Mouse (Mus musculus): ENCODE results near the gene Vmac. TPM values are rescaled to one million over a fixed set of nuclear protein-coding genes. Genes with fewer than 3 reads are reported as not detected.

The Vmac gene
- total RNA-seq, 2 experiments from 2014 or later = 3.3 to 3.5 TPM

DNA sequence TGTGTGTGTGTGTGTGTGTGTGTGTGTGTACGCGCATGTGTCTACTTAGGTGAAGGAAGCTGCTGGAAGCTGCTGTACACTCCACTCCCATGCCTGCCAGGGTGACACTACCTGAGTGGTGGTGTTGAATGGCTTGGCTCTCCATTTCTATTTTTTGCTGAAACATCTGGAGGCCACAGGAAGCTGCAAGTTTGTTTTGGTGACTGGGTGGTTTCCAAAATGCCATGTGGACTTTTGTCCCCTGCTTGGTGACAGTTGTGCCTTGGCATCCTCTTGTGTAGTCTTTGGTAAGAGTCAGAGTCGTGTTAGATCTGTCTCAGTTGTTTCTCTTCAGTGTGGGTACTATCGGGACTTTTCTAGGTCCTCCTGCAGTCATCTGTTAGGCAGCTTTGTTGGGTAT is 31.0 kb downstream of the Vmac start:
- DNase-seq = no peak

DNA sequence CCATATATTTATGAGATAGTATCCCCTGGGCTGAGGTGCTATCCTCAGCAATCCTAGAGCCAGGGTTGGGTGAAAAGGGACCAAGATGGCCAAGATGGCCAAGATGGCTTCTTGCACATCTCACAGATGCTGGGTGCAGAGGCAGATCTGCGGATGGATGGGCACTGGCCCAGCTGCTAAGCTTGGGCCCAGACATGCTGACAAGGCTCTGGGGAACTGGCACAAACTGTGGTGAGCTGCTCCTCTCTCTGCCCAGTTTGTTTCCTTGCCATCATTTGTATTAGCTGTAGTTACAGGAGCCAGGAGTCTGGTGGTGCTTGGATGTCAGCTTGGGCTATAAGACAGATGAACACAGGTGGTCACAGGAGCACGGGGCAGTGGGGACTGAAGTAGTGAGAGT is 33.2 kb downstream of the Vmac start:
- peak; percentile 40 for DNase-seq

DNA sequence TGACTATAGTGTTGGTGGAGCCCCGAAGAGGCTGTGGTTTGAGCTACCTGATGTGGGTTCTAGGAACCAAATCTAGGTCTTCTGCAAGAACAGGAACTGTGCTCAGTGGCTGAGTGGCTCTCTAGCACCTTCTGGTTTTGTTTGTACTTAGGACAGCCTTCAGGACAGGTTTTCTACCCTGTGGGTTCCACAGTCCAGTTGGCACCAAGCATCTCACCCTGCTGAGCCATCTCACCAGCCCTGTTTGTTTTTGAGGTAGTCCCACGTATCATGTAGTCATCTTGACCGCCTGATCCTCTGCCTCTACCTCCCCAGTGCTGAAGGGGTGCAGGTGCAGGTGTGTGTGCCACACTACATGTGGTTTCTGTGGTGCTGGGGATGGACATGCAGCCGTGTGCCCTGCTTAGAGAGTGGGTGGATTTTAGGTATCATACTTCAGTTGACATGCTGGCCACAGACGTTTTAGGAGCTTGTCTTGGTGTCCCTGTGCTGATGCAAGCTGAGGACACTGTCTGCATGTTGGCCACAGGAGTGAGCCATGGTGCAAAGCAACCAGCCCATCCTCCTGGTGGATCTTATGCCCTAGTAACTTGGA is 34.2 kb downstream of the Vmac start:
- DNase-seq = no peak

DNA sequence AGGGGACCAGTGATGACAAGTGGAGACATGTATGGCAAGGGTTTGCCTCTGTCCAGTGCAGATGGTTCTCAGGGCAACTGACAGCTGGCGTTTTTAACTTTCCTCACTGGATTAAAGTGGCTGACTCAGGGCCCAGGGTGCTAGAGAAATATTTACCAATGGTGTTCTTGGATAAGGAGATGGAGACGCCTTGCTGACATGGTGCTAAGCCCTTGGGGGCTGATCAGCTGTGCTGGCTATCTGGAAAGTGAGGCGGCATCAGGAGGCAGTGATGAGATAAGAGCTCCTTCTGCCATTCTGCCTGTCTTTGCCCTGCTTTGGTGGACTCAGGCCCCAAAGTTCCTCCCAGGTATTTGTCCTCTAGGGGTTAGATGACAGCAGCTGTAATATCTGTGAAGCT is 34.9 kb downstream of the Vmac start:
- DNase-seq = no peak

DNA sequence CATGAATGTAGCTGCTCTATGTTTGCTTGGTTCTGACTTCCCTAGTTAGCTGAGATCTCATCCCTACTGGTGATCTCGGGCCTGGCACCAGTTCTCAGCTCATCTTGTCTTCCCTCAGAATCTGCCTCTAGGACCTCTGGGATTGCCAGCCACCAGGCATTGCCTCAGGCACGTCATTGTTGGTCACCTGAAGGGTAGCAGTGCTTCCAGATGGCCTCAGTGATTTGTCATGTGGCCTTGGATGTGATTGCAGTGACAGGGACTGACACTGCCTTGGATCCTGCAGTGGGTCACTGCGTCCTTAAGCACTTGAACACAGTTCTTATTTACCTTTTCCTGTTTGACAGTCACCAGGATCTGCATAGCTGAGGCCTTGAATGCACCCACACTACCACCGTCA is 36.0 kb downstream of the Vmac start:
- DNase-seq = no peak

DNA sequence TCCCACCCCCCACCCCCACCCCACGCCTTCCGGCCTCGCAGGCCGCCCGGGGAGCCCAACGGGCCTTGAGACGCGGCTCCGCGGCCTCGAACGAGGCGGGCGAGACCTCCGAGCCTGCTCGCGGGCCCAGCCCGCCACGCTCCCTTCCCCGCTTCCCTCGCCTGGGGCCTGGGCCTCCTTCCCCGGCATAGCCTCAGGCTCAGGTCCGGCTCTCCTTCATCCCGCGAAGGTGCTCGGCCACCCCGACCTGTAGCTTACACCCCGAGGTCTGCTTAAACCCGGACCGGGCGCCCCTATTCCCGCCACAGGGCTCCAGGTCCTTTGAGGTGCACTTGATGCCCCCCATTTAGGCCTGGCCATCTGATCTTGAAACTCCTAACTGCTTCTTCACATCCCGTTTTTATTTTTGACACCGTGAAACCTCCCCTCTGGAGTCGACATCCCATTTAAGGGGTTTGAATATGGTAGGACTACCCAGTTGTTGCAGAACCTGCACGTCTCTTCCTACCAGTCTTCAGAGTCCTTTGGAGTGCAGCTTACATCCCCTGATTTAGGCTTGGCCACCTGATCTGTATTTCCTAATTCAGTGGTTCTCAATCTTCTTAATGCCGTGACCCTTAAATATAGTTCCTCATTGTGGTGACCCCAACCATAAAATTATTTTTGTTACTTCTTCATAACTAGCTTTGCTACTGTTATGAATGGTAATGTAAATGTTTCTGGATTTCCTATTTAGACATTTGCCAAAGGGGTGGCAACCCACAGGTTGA is 44.0 kb downstream of the Vmac start:
- DNase-seq = no peak

DNA sequence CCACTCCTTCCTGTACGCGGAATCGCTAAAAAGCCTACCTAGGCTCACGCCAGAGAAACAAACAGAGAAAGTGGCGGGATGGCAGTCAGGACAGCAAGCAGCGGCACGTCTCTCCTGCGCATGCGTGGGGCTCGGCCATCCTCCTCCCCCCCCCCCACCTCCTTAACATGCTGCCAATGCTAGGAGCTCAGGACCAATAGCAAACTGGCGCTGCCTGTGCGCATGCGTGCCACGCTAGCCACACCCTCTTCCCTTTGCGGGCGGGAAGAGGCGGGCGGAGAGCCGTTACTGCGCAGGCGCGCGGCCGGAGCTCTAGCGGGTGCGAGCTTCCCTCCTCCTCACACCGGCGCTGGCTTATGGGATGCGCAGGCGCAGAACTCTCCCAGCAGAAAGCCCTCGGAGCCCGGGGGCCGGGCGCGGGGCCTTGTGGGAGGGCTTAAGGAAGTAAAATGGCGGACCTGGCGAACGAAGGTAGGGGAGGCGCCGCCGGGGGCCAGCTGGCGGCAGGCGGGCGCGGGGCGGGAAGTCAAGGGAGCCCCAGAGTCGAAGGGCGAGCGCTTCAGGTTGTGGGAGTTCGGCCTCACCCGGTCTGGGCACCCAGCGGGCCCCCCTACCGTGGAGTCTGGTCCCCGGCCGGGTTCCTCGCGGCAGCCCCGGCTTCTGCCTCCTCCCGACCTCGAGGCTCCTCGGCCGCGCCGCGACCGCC is 44.7 kb downstream of the Vmac start, which contains the start of gene Ranbp3:
Gene Ranbp3 (plus strand): TSS at position 354 of the 706 bp plus-strand sequence.
- DNase-seq = peak; percentile 100

DNA sequence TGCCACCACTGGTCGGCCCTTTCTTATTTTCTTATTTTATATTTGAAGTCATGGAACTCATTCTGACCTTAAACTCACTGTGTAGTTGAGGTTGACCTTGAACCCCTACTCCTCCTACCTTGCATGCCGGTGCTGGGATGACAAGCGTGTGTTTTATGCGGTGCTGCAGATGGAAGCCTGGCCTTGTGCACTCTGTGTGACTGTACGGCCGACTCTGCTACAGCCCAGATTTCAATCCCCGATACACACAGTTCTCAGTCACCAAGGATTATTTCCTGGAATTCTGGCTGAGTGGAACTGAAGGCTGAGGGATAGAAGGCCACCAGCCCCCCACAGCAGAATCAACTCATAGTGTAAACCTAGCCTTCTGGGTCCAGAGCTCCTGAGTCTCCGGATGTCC is 48.1 kb downstream of the Vmac start:
- DNase-seq = no peak

DNA sequence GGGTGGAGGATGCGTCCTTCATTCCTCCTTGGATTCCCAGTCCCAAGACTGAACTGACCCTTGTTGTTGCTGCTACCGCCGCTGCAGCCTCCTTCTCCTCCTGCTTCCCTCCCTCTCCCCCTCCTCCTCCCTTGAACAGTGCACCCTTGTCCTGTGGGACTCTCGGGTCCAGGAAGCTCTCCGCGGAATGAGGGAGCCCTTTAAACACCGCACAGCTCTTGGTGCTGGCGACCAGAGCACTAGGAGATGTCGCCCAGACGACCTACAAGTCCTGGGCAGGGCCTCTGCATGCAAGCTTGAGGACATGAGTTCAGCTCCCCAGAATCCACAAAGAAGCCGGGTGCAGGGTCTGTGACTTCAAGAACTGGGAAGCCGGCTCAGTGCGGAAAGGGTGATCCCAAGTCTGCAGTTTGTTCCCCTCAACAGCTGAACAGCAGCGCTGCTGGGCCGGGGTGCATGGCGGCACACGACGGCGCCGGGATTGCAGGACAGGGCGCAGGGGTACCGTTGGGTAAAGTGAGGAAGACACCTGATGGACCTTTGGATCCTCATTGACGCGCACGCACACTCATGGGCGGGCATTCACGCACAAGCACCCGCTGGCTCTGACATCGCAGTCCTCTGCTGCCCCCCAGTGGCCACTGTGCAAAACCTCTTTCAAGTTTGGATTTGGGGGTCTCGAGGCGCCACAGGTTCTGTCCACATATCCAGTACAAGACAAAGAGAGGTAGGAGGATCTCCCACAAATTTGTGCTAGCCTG is 49.3 kb downstream of the Vmac start:
- DNase-seq = peak; percentile 51

DNA sequence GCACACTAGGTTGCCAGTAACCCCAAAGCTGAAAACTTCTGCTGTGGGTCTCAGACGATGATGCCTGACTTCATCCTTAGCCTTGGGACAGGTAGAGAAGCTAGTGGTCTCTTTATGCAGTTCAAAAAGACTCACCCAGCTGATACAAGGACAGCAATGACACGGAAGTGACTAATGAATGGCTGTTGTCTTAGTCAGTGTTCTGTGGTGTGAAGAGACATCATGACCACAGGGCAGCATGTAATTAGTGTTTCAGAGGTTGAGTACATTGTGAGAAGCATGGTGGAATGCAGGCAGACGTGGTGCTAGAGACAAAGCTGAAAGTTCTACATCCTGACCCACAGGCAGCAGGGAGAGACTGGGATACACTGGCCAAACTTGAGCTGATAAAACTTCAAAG is 50.2 kb downstream of the Vmac start:
- DNase-seq = no peak

DNA sequence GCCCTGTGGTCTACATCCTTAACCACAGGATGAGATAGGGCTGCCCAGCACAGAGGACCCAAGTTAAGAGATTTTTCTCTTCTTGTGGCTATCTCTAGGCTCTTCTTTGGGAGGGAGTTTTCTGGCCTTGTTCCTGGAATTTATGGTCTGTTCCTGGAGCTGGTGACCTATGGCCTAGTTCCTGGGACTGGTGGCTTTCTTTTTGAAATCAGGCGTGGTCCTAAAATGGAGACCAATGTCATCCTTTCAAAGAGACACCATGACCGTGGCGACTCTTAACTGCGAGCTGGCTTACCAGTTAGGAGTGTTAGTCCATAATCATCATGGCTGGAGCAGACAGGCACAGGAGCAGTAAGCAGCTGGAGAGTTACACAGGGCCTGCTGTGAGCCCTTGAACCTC is 51.4 kb downstream of the Vmac start:
- DNase-seq = no peak

DNA sequence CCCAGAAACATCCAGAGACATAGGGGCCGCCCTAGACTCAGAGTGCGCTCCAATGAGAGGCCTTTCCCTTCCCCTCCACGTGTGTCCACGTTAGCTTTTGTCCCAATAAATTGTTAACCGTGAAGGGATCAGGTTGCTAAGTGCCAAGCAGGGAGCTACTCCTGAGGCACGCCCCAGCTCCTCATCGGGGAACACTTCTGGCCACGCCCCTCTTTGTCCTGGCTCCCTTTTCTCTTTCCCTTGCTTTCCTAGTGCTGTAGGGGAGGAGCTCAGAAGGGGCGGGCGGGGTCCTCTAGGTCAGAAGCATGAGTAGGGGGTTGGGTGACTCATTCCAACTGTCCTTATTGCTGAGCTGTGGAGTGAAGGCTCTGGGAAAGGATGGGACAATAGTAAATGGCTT is 53.5 kb downstream of the Vmac start:
- DNase-seq = no peak

Other genes with a start within 250 kb of the Vmac start
- 10 to 100 TPM; 37.7 to 39.6 TPM for gene Ptprs, start 241.5 kb downstream of the Vmac start, total RNA-seq (2021)
- not detected for gene Znrf4, start 205.6 kb downstream of the Vmac start, total RNA-seq (2021)
- under 1 TPM; 0.43 to 0.78 TPM for gene Gm20219, start 163.6 kb downstream of the Vmac start, total RNA-seq (2021)
- 10 to 100 TPM; 29.7 to 35.6 TPM for gene Safb2, start 133.4 kb downstream of the Vmac start, total RNA-seq (2021)
- 10 to 100 TPM; 36.8 to 43.8 TPM for gene Safb, start 133.2 kb downstream of the Vmac start, total RNA-seq (2021)
- 100 to 1,000 TPM; 147 to 152 TPM for gene 2410015M20Rik, start 108.3 kb downstream of the Vmac start, total RNA-seq (2021)
- 100 to 1,000 TPM; 502 to 523 TPM for gene Rpl36, start 104.6 kb downstream of the Vmac start, total RNA-seq (2021)
- 10 to 100 TPM; 53.4 to 64.4 TPM for gene Lonp1, start 91.1 kb downstream of the Vmac start, total RNA-seq (2021)
- not detected for gene Catsperd, start 89.9 kb downstream of the Vmac start, total RNA-seq (2021)
- 10 to 100 TPM; 32.8 to 34.2 TPM for gene Ranbp3, start 44.7 kb downstream of the Vmac start, total RNA-seq (2021)
- gene Ndufa11, start 255 bp downstream of the Vmac start, total RNA-seq (2021) = 100 to 1,000 TPM; 459 to 461 TPM
- 1 to 10 TPM; 1.9 to 3.1 TPM for gene Nrtn, start 39.5 kb upstream of the Vmac start, total RNA-seq (2021)
- gene Dus3l, start 46.7 kb upstream of the Vmac start, total RNA-seq (2021) = 10 to 100 TPM; 12.4 to 14.5 TPM
- gene Prr22, start 52.2 kb upstream of the Vmac start, total RNA-seq (2021) = under 1 TPM in 1 of 2 experiments, not detected in 1; 0.33 TPM
- 1 to 10 TPM; 3.0 to 4.1 TPM for gene Rfx2, start 113.0 kb upstream of the Vmac start, total RNA-seq (2021)
- gene Acsbg2, start 156.4 kb upstream of the Vmac start, total RNA-seq (2021) = not detected
- gene 1700061G19Rik, start 157.5 kb upstream of the Vmac start, total RNA-seq (2021) = not detected
- gene Mllt1, start 217.4 kb upstream of the Vmac start, total RNA-seq (2021) = 10 to 100 TPM; 16.0 to 16.5 TPM

All from gastrocnemius, postnatal 25 days (tissue).